Comparison of ENCODE assay signal across 8 mouse cellular contexts in the genomic region with DNA sequence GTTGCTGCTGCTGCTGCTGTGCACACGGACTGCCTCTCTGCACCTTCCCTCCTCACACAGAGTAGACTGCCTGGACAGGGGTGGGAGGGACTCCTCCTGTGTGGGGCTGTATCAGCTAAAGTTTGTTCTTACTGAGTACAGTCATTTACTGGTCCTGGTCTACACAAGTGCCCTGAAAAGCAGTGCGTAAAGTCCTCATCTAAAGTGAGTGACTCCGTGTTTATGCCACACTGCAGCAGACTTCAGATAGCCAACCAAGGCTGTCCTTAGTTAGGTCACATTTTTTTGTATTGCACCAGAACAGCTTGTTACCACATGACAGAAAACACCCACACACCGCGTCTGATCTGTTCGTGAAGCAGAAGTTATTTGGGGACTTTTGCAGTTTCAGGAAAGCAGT. TPM values are rescaled to one million over a fixed set of nuclear protein-coding genes. Genes with fewer than 3 reads are reported as not detected.
A peak's percentile ranks its signal among the peaks of the same experiment; 100 is the strongest.
DNase-seq lines count a peak whose midpoint lies in the region; ATAC-seq and TF ChIP-seq lines count a peak whose summit lies in the region.

No protein-coding gene starts in this region.

- peak; percentile 95 for ATAC-seq in megakaryocyte, adult 5-6 weeks (ENCODE audit: poor library complexity, severe bottlenecking)

- peaks cover 14% of the 10 kb centered on the region; the same call in 1 of the 2 replicates for H3K36me3 ChIP-seq in ES-E14 (ENCODE audit: control insufficient read depth, insufficient read depth, low read length, poor library complexity, severe bottlenecking)
- H3K36me3 ChIP-seq in hindbrain, embryonic 10.5 days, result peaks cover 56% of the 10 kb centered on the region

- no peak overlapping the region for H3K9ac ChIP-seq in ES-E14 (ENCODE audit: insufficient read depth, low read depth, low read length, poor library complexity, severe bottlenecking)

- in situ Hi-C loops in ES-E14 (cut with MboI; ENCODE audit: low sequenced_read_pairs in 2 of 2, unreplicated experiment in 2 of 2), result no loop called here

- intact Hi-C loops in heart, postnatal 10 days (cut with DNase I), result no loop called here

- peaks cover 7 to 12% of the 10 kb centered on the region in 2 experiments for H3K4me1 ChIP-seq in ES-E14 (ENCODE audit: control insufficient read depth in 2 of 2, insufficient read depth in 2 of 2, low read length in 2 of 2, poor library complexity in 1 of 2)
- peaks cover 2% of the 10 kb centered on the region; the same call in 1 of the 2 replicates for H3K4me1 ChIP-seq in hindbrain, embryonic 10.5 days (replicated peaks)

- peak; percentile 26 for DNase-seq in kidney, adult 18-20 months
- DNase-seq in kidney, postnatal 25 days, result no peak
- no peak for DNase-seq in ES-E14 (ENCODE audit: low read depth, low spot score)
- peak; percentile 34 to 48 for DNase-seq in heart, postnatal 10 days
- no peak for DNase-seq in MN1 (ENCODE audit: low spot score)
- no peak for DNase-seq in hindbrain, embryonic 10.5 days (ENCODE audit: low spot score)
- DNase-seq in cerebellum, adult 8-10 months, result no peak

- no peaks in the 10 kb centered on the region for H3K27me3 ChIP-seq in hindbrain, embryonic 10.5 days (ENCODE audit: insufficient read depth, poor library complexity, severe bottlenecking)

- 88% methylated on average over 6 of the region's 6 CpGs for WGBS in hindbrain, embryonic 10.5 days

- H3K9me3 ChIP-seq in ES-E14 (ENCODE audit: control insufficient read depth, insufficient read depth, low read depth, low read length), result no peaks in the 10 kb centered on the region
- no peaks in the 10 kb centered on the region for H3K9me3 ChIP-seq in hindbrain, embryonic 10.5 days

- H3K4me3 ChIP-seq in ES-E14 (ENCODE audit: insufficient read depth in 1 of 2, low read depth in 1 of 2, low read length in 2 of 2, poor library complexity in 1 of 2, severe bottlenecking in 1 of 2), result no peak overlapping the region
- H3K4me3 ChIP-seq in hindbrain, embryonic 10.5 days, result no peak overlapping the region

- H3K27ac ChIP-seq in ES-E14 (ENCODE audit: insufficient read depth, low read depth, low read length, poor library complexity, severe bottlenecking), result peak overlapping the region; percentile 18; the same call in 1 of the 2 replicates
- H3K27ac ChIP-seq in hindbrain, embryonic 10.5 days, result no peak overlapping the region

TF ChIP-seq in ES-E14, 5 proteins besides CTCF, POLR2A, EP300 and RAD21:
- TF ChIP-seq CHD2 (IDR thresholded peaks at IDR 0.05; ENCODE audit: low read depth, low read length), result no peak
- TF ChIP-seq MAFK (IDR thresholded peaks at IDR 0.05; ENCODE audit: insufficient read depth, low read depth, low read length), result no peak
- TF ChIP-seq ZC3H11A (IDR thresholded peaks at IDR 0.05; ENCODE audit: borderline replicate concordance, low read depth, low read length), result no peak
- TF ChIP-seq HCFC1 (IDR thresholded peaks at IDR 0.05; ENCODE audit: borderline replicate concordance, insufficient read depth, low read length), result no peak
- no peak for TF ChIP-seq ZNF384 (IDR thresholded peaks at IDR 0.05; ENCODE audit: low read depth, low read length)
TF ChIP-seq in ES-E14: peak in this region for 0.

RNA-seq across cellular contexts. Expression of gene Plekha1, which starts 27.4 kb away (rescaled TPM):
- 52.4 and 55.4 TPM in 2 replicates for total RNA-seq in ES-E14 (2012; rRNA removed)
- 10 to 100 TPM; 60.5 to 68.1 TPM for total RNA-seq in heart, postnatal 10 days (2021)
- total RNA-seq in megakaryocyte, adult 5-6 weeks (2015), result 36.5 and 38.9 TPM in 2 replicates
- 56.6 and 57.7 TPM in 2 replicates for total RNA-seq in megakaryocyte, adult 5-6 weeks (2017)
- 39.5 and 47.8 TPM in 2 replicates for polyA plus RNA-seq in hindbrain, embryonic 10.5 days (2016; fragmentation: Nextera tagmentation; extraction: Ambion mirVana)

RNA-seq across cellular contexts. Expression of gene Htra1, which starts 42.9 kb away (rescaled TPM):
- 76.9 and 96.3 TPM in 2 replicates for total RNA-seq in ES-E14 (2012; rRNA removed)
- total RNA-seq in heart, postnatal 10 days (2021), result 100 to 1,000 TPM; 176 to 209 TPM
- 0.68 TPM in 1 of 2 replicates, not detected in the other for total RNA-seq in megakaryocyte, adult 5-6 weeks (2015)
- 0.65 TPM in 1 of 2 replicates, not detected in the other for total RNA-seq in megakaryocyte, adult 5-6 weeks (2017)
- 2.5 and 7.0 TPM in 2 replicates for polyA plus RNA-seq in hindbrain, embryonic 10.5 days (2016; fragmentation: Nextera tagmentation; extraction: Ambion mirVana)

Comparison
In these comparisons a context has a peak if more than half of its experiments do, and no peak if none do; other contexts are left out.
1. DNase-seq: peak in kidney, adult 18-20 months (single experiment) and heart, postnatal 10 days (2 of 2); none in kidney, postnatal 25 days (0 of 2), ES-E14 (single experiment), MN1 (single experiment), hindbrain, embryonic 10.5 days (single experiment) and cerebellum, adult 8-10 months (single experiment).
2. RNA of gene Htra1, which starts 42.9 kb away (total RNA-seq): 176 to 209 TPM in heart, postnatal 10 days and 76.9 to 96.3 TPM in ES-E14; 0.65 to 0.68 TPM in megakaryocyte, adult 5-6 weeks; every median in the first group is over 10 times any median in the second.